Mouse (Mus musculus): ENCODE measurements around the gene Ndrg4.

DNA sequence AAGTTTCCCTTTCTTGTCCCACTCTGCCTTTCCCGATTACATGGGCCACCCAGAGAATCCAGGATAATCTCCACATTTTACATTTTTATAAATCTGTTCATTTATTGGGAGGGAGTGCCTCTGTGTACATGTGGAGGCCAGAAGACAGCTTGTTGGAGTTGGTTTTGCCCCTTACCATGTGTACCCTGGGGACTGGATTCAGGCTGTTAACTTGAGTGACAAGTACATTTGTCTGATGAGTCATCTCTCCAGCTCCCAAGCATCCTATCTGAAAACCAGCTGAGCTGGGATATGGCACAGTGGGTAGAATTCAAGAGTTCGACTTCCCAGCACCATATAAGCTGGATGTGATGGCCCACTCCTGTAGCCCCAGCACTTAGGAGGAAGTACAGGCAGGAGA is 6.8 kb upstream of the Ndrg4 start:
- no peak for TF ChIP-seq CTCF (IDR thresholded peaks at IDR 0.05; ENCODE audit: extremely low read depth, insufficient read depth, insufficient read length, insufficient replicate concordance)
- no peak for TF ChIP-seq POLR2A (IDR thresholded peaks at IDR 0.05; ENCODE audit: low read depth, low read length)
